Mouse (Mus musculus) urinary bladder, postnatal 14 days (tissue): Measurements from ENCODE around the gene Gm20388.

ENCODE experiments used
- DNase-seq: peaks from one replicate; pipeline ENCODE4 v3.0.0; 2021; ENCODE audit warnings: low spot score

Gene Gm20388

DNA sequence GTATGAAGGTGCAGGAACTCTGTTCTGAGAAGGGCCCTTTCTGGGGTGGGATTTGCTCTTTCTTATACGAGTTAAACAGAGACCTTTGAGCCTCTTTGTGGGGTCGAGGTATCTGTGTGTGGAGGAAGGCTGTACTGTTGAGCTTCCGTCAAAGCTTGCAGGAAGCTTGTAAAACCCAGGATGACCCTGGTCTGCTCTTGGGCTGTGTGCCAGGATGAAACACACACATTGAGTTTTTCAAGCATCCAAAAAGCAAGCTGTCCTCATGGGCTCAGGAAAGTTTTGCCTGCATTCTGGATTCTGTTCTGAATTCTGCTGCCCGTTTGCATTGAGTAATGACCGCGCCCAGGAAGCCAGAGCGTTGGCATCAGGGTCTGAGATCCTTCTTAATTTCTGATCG, 4353.4 kb downstream of the Gm20388 start:
- peak; percentile 57 for DNase-seq

DNA sequence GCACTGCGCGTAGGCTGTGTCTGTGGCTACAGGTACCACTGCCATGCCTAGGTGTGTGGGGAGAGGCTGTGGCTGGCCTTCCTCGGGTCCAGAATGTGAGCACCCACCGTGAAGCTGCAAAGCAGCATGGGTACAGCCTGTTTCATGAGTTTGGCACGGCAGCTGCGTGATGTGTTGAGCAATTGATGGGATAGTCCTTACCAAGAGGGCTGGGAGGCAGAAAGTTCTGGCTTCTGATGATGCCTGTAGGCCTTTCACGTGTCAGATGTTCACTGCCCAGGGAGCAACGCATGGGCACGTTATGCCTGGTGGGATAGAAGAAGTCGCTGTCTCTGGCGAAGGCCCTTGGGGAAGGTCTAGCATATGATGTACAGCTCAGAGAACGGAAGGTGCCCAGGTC, 4354.0 kb downstream of the Gm20388 start:
- no peak for DNase-seq

DNA sequence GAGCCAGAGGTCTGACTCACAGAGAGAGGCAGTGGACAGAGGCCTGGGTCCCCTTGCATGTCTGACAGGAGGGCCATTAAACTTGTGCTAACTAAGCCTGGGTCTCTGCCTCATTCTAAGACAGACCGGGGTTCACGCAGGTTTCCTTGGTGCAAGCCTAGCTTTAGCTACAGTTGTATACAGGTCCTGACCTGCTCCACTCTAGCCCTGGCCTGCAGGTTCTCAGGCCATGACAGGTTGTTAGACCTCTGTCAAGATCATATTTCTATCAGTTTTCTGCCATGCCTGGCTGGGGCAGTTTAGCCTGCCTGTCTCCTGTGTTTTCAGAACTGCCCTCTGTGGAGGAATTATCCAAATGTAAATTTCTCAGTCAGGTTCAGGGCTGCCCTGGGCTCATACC, 4354.5 kb downstream of the Gm20388 start:
- peak; percentile 71 for DNase-seq

DNA sequence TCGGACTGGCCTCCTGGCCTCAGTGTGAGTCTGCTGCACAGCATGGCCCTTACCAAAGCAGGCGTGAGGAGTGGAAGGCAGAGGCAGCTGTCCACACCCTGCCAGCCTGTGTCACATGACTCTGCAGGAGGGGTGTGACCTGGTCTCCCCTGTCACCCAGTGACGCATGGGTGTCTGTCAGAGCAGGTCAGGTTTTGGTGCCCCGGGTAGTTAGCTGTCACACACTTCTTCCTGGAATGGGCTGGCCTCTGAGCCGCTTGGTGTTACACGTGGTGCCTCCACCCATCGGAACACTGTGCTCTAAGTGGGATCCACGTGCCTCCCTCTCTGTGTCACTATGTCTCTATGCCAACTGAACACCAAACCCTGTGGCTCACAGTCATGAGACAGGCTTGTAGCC, 4355.2 kb downstream of the Gm20388 start:
- peak; percentile 60 for DNase-seq

DNA sequence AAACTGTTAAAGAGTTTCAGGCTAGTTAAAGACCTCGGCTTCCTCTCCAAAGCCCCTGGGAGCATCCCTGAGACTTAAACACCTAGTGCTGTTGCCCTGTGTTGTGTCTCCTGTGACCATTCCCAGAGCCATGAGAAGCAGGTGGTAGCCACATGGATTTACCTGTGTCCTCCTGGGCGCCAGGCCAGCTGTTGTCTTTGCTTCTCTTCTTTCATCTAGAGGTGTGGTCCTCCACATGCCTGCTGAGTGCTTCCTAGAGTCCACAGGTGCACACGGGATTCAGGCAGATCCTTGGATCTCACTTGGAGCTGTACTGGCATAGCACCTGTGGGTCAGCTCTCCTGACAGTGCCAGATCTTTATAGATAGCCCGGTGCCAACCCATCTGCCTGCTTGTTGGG, 4356.6 kb downstream of the Gm20388 start:
- no peak for DNase-seq

DNA sequence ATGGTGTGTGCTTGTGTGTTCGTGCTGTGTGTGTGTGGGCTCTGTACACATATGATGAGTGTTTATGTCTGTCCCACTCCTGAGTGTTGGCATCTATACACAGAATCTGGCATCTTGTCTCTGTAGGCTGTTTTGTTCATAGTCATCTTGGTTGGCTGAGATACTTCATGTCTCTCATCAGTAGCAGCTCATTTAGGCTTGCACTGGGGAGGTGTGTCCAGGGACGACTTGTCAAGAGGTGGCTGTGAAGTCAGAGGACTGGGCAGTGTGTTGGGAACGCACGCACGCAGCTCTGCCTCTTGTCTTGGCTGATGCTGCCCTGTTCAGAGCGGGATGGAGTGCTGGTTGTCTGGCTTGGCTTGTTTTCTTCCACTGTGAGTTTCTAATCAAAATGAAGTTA, 4359.9 kb downstream of the Gm20388 start:
- DNase-seq, result no peak

DNA sequence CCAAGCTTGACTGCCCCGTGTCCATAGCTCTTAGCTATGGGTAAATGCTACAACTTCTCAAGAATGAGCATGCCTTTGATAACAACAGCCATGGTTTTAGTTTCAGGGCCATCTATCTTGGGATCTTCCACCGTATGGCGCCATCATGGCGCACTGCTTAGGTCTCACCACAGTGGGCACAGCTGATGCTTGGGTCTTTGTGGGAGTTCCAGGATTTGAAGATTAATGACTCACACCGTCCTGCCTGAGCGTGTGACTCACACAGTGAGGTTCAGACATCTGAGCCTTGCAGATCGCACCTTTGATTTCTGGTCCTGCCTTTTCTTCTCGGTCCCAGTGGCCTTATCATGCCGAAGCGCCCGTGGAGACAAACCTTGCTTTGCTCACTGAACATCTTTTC, 4360.3 kb downstream of the Gm20388 start:
- no peak for DNase-seq

DNA sequence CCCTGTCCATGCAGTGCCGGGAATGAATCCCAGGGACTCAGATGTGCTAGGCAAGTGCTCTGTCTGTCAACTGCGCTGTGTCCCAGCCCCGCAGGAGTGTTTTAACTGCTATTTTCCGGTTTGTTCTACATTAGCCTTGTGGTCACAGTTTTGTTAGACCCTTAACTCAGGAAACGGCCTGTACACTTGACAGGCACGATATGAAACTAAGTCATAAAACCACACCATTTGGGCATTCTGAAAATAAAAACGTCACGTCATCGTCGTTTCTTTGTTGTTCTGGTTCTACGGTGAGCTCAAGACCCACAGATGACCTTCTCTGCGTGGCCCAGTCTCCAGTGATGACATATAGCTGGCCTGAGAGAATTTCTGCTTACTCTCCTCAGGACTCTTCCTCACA, 4360.9 kb downstream of the Gm20388 start:
- DNase-seq, result no peak

DNA sequence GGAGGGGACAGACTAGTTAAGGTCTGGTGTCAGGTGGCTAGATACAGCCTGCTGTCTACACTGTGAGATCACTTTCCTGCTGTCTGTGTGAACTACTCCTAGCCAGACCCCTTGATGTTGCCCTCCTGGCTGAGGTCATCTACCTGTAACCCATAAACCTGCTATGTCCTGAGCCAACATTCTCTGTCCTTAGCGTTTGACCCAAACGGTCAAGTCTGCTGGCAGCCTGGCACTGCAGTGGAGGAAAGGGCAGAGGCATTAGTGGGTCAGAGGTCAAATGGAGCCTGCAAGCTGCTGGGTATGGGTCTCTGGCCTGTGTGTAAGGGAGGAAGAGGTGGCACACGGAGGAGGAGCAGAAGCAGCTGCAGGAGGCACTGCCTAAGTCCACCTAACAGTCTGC, 4362.2 kb downstream of the Gm20388 start:
- no peak for DNase-seq

DNA sequence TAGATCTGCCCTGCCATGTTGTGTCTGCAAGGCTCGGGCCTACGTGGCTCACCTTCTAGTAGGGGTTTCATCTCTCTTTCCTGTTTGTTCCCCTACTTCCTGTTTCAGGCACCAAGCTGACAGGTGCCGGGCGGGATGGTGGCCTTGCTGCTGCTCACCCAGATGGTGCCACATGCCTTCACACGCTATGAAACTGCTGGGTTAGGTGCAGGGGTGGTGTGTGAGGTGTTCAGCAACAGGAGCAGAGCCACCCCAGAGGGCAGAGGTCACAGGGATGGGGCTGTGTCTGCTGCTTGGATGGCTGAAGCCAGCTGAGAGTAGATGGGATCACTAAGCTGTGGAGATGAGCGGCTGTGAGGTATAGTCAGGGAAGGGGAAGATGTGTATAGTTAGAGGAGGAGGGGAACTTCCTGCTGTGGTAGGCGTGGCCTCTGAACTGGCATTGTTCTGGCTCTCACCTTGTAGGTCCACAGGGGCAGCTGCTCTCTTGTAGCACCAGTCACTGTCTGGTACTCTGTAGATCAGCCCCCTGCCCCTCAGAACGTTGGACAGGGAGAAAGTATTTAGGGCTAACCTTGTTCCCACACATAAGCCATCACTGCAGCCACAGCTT, 4363.1 kb downstream of the Gm20388 start:
- no peak for DNase-seq

DNA sequence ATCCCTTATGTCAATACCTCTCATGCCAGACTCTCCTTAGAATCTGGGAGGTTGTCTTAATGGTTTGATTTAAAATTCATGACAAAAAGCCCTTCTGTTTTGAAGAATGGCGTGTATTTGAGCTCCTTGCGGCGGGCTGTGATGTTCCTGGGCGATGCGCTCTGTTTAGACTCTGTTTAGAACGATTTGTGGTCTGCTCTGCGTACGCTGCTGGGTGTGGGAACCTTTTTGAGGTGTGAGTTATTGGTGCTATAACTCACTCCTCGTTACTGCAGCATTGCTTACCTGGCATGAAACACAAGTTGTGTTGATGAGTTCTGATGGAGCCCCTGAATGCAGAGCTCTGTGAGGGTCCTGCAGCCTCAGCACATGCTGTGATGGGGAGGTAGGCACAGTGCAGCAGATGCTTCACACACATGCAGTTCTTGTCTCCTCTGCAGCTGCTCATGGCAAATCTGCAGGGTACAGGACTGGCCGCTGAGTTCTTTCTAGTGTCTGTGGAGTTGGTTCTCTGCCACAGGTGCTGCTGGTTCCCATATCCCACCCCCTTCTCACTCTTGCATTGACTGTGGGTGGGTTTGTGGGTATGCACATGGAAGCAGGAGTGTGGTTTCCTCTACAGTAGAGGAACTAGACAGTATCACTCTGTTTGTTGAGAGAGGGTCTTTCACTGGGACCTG, 4363.9 kb downstream of the Gm20388 start:
- no peak for DNase-seq

DNA sequence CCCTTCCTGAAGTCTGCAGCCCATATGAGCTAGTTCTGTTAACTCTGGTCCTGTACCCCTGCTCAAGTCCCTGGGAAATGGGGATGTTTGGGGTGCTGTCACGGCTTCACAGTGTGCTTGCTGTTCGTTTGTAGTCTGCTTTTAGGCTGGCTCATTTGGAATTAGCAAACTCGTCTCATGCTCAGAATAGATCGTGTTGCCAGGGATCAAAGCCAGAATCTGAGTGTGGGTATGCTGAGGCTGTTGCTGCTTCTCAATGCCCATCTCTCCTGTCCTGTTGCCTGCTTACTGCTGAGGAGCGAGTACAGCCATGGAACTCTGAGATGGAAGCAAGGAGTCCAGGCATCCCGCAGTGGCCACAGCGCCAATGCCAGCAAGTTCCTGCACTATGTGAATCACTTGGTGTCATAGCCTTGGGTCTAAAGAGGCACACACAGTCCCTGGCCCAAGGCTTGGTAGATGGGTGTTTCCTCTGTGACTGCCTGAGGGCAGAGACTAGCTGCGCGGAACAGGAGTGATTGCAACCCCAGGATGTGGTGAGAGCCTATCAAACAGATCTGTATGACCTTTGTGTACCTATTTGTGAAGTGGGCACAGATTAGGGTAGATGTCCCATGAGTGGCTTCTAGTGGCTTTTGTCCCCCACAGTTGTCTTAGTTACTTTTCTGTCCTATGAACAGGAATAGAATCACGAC, 4364.9 kb downstream of the Gm20388 start:
- no peak for DNase-seq

DNA sequence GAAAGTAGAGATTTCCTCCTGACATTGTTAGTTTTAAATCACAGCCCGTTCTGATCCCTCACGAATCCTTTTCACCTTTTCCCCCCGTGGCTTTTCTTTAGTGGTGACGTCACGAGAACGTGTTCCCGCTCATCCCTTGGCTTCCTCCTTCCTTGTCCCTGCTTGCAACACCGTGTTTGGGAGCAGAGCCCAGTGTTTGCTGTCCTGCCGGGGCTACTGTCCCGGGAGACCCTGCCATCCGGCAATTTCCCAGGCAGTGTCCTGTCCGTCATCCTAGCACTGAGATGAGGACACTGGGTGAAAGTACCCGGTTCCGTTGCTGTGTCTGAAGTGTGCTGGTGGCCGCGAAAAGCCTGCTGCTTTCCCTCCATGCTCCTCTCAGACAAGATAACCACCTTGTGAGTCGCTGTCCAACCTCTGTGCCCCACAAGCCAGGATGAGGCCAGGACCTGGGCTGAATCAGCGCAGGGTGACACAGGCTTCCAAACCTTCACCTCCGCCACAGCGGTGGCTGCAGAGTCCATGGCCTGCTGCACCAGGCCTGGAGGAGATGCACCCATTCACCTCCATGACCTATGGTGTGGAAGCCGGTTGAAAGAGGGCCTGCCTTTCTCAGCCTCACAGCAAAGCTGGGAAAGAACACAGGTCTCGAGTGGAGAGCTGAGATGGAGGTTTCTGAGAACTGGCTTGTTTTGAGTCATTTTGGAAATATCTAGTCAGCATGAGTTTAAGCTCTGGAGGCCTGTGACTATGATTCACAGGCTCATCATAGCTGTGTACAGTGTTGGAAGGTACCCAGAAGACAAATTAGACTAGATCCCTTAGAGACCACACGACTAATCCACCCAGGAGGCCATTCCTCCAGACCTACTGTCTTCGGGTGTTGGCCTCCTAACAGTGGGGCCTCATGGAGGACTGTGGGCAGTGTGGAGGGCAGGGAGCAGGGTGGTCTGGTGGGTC, 4367.6 kb downstream of the Gm20388 start:
- peak; percentile 67 for DNase-seq

DNA sequence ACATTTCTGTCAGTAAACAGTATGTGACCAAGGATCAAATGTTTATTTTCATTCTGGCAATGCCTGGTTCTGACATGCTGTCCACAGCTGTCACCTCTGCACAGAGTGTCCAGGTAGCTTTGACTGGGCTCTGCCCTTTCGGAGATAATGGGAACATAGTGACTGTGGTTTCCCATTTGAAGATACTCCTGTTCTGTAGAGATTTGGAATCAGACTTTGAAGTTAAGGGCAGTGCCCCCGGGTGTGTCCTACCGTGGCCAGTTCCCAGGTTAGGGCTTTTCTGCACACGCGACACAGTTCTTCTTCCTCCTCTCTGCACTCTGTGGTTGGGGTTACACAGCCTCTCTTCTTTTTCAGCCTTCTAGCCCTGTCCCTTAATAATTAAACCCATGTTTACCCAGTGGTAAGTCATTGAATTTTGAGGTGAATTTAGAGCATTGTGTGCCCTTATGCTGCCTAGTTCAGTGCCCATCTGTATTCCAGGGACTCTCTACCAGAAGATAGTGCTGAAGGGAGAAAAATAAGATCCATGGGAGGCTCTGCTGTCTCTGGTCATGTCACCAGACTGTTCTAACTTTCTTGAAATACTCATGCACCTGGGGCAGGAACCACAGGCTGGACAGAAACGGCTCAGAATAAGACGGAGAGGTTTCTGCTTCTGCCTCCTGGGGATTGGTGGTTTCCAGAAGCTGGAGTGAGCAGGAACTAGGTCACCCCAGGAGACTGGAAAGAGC, 4368.5 kb downstream of the Gm20388 start:
- no peak for DNase-seq

DNA sequence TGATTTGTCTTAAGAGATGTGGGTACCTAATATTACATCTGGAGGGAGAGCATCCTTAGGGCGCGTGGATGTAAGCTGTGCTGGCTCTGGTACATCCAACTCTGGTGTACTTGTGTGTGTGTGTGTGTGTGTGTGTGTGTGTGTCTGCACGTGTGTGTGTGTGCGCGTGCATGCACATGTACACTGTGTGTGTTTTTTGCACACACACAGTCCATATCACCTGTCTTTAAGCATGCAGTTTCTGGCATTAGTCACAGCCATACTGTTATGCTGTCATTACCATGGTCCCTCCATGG, 4369.0 kb downstream of the Gm20388 start:
- DNase-seq, result no peak

DNA sequence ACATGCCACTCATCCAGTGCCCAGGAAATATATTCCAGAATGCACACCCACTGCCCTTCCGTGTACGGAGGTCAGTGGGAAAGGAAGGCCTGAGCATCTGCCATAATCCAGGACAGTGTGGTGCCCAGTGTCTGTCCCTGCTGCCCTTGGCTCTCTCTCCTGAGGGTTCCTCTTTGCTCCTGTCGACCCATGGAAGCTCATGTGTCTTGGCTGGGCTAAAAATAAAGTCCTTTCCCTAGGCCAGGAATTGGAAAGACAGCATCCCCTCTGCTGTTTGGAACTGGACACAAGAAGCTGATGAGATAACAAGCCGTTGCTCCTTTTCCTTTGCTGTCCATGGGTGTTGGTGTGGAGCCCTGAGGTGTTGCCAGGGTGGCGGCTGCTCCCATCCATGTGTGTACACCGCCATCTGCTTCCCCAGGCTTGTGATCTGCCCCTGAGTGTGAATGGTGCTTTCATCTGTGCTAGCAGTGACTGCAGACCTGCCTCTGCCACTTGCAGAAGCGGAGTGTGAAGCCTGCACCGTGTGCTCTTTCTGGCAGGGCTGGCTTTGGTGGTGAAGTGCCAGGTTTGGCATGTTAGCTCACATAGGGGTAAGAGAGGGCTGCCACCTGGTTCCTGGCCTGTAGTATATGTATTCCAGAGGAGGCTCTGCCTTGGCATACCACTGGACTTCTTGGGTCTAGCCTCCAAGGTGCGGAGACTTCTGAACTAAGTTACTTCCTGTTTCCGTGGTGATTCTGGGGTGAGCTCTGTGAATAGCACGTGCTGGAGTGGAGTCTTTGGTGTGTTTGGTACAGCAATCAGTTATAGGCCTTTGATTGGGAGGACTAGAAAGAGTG, 4371.3 kb downstream of the Gm20388 start:
- DNase-seq, result no peak

DNA sequence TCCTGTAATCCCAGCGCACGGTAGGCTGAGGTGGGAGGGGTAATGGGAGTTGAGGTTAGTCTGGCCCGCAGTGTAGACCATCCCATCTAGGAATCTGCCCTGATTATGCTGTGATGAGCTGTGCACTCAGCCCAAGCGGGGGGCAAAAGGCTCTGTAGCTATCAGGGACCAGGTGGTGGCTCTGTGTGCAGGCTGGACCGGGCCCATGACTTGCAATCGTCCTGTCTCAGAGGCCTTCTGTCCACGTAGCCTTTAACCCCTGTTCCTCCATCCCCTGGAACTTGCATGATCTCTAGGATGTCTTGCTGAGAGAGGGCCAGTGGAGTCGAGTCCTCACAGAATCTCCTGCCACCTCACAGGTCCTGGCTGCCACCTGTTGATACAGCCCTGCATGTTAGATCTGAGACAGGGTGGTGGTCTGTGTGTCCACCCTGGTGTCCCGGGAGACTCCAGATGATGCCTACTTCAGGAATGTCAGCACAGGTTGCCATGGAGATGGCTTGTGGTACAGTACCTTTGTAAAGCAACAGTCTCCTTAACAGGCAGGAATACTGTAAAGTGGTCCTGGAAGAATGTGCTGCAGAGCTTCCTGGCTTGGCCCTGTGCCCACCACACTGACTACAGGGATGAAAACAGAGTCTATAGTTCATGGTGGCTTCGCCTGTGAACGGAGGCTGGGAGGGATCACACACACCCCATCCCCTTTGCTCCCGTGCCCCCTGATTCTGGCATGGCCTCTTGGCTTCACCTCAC, 4372.4 kb downstream of the Gm20388 start:
- no peak for DNase-seq

DNA sequence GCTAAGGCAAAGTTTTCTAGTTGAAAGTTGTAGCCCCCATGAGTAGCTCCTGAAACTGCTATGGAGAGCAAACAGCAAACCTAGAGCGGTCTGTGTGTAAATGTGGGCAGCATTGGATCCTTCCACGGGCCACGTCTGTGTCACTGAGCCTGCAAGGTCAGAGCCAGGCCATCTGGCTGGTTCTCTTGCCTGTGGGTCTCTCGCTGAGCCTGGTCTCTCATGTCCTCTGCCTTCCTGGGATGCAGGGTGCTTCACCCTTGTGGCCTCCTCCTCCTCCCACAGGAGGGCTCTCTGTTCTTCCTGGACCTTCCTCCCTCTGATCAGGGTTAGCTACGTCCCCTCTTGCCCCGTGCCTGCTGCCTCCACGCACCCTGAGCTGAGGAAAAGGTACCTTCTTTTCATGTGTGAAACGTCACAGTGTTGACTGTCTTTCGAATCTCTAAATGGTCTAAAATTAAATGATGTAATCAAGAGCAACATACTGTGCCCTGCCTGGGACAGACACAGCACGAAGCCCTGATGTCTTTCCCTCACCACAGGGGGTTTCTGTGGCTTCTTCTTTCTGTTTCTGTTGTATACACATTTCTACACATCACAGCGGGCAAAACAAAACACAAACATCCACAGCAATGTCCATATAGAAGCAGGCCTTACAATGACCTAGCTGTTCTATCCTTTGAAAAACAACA, 4373.1 kb downstream of the Gm20388 start:
- DNase-seq, result no peak

DNA sequence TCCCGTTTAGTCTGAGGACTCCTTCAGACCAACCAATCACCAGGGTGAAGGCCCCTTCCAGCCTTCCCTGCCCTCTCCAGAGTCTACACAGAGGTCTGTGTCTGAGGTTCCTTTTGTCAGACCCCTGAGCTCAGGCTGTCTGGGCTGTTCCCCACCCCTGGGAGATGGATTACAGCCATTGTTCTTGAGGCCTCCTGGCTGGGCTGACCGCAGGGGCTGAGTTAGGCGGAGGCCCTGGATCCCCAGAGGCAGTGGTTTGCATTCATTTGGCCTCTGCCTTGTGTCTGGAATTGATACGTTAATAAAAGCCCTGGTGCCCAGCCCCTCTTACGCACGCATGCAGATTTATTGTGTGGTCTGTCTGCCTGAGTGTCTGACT, 4373.7 kb downstream of the Gm20388 start:
- no peak for DNase-seq
